In the genomic region with DNA sequence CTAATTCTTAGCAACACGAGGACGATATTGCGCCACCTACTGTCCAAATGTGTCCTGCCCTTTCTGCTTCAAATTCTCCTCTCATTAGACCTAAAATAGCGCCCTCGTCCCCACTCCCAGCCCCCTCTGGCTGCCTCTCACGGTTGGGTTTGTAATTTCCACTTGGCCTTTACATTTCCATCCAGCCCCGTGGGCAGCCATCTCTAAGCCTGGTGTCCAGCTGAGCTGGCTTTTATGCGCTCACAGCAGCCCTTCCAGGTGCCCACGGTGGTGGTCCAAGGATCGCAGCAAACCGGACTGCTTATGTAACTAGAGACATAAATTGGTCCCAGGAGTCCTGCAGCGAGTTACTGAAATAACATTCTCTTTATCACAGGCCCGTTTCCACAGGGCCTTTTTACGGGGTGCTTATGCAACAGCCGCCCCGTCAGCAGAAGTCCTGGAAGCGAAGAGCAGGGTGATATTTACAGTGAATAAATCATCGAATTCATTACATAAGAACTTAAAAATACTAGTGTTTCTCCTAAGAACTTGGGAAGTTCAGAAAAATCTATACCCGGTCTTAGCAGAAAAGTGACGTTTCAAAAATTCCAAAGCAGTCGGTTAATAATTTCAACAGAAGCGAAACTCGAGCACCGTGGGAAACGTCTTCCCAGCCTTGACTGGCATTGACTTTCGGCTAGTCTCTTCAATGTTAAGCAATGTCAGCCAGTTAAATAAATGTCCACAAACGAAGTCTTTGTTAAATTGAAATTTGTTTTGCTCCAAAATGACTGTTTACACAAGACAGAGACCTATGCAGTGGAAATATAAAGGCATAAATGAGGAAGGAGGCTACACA, we compare ENCODE assay signal across 8 mouse cellular contexts. TPM values are rescaled to one million over a fixed set of nuclear protein-coding genes. Genes with fewer than 3 reads are reported as not detected.
DNase-seq lines count a peak whose midpoint lies in the region; ATAC-seq and TF ChIP-seq lines count a peak whose summit lies in the region.

No protein-coding gene starts in this region.

- peak; percentile 89 for DNase-seq in CD4-positive, CD25-positive, alpha-beta regulatory T cell, adult 2 months (ENCODE audit: low read depth, low spot score)
- no peak for DNase-seq in testis, postnatal 14 days (ENCODE audit: low spot score)
- peak; percentile 69 for DNase-seq in kidney, adult 2 months
- peak; percentile 48 to 53 for DNase-seq in lung, adult 18-20 months
- DNase-seq in spleen, adult 2 months (ENCODE audit: low read depth in 1 of 2, low spot score in 2 of 2): peak; percentile 51 to 59

- 38% methylated on average over 27 of the region's 27 CpGs for WGBS in embryonic facial prominence, embryonic 13.5 days
- WGBS in kidney, adult 2 months: 25% methylated on average over 27 of the region's 27 CpGs
- WGBS in spleen, adult 2 months: 56% methylated on average over 27 of the region's 27 CpGs

- H3K36me3 ChIP-seq in testis, adult 2 months (ENCODE audit: control insufficient read depth, insufficient read depth, low read length): no peaks in the 10 kb centered on the region
- H3K36me3 ChIP-seq in embryonic facial prominence, embryonic 13.5 days: no peaks in the 10 kb centered on the region
- H3K36me3 ChIP-seq in kidney, adult 2 months (ENCODE audit: control insufficient read depth, insufficient read depth, low read length): no peaks in the 10 kb centered on the region
- no peaks in the 10 kb centered on the region for H3K36me3 ChIP-seq in spleen, adult 2 months (ENCODE audit: control insufficient read depth, insufficient read depth, low read length)

- 0 out of 2 replicates have a peak, but pooled peaks cover 3% of the 10 kb centered on the region for H3K9me3 ChIP-seq in embryonic facial prominence, embryonic 13.5 days

- H3K9ac ChIP-seq in embryonic facial prominence, embryonic 13.5 days: no peak overlapping the region

- H3K4me3 ChIP-seq in testis, adult 2 months (ENCODE audit: control insufficient read depth, low read depth, low read length): no peak overlapping the region; the same call in 1 of the 2 replicates
- no peak overlapping the region for H3K4me3 ChIP-seq in embryonic facial prominence, embryonic 13.5 days
- H3K4me3 ChIP-seq in kidney, adult 2 months (ENCODE audit: insufficient read depth, low read depth, low read length): peak overlapping the region; percentile 9; the same call in 1 of the 2 replicates
- no peak overlapping the region for H3K4me3 ChIP-seq in spleen, adult 2 months (ENCODE audit: extremely low read depth, insufficient read depth, insufficient read length)

- peak overlapping the region; percentile 38; the same call in 1 of the 2 replicates for H3K4me2 ChIP-seq in embryonic facial prominence, embryonic 13.5 days

- H3K27me3 ChIP-seq in testis, adult 2 months (ENCODE audit: control insufficient read depth, insufficient read depth, low read length): no peaks in the 10 kb centered on the region
- H3K27me3 ChIP-seq in embryonic facial prominence, embryonic 13.5 days: peaks cover 8% of the 10 kb centered on the region
- no peaks in the 10 kb centered on the region for H3K27me3 ChIP-seq in kidney, adult 2 months (replicated peaks; ENCODE audit: control insufficient read depth, insufficient read depth, low read length)
- H3K27me3 ChIP-seq in spleen, adult 2 months (ENCODE audit: control insufficient read depth, insufficient read depth, low read length): no peaks in the 10 kb centered on the region

- peak; percentile 31; the same call in 1 of the 2 replicates for TF ChIP-seq CTCF in testis, adult 2 months (IDR thresholded peaks at IDR 0.05; ENCODE audit: control insufficient read depth, insufficient read depth, insufficient replicate concordance, low read depth, low read length)
- peak; percentile 64 for TF ChIP-seq CTCF in kidney, adult 2 months (conservative IDR thresholded peaks at IDR 0.05; ENCODE audit: insufficient read depth, insufficient read length, low read depth, low read length)
- peak; percentile 47; the same call in 1 of the 2 replicates for TF ChIP-seq CTCF in spleen, adult 2 months (IDR thresholded peaks at IDR 0.05; ENCODE audit: extremely low read depth, insufficient read depth, insufficient read length, insufficient replicate concordance)

- no peak overlapping the region for H3K27ac ChIP-seq in testis, adult 2 months (ENCODE audit: control insufficient read depth, insufficient read depth, low read depth, low read length)
- H3K27ac ChIP-seq in embryonic facial prominence, embryonic 13.5 days: no peak overlapping the region
- H3K27ac ChIP-seq in kidney, adult 2 months (ENCODE audit: insufficient read depth, low read depth, low read length): peak overlapping the region; percentile 43; the same call in 1 of the 2 replicates
- no peak overlapping the region for H3K27ac ChIP-seq in spleen, adult 2 months (ENCODE audit: insufficient read depth, low read length)

- no peak for TF ChIP-seq POLR2A in testis, adult 2 months (IDR thresholded peaks at IDR 0.05; ENCODE audit: control insufficient read depth, low read depth, low read length)
- TF ChIP-seq POLR2A in kidney, adult 2 months (IDR thresholded peaks at IDR 0.05; ENCODE audit: low read depth, low read length): no peak
- TF ChIP-seq POLR2A in spleen, adult 2 months (IDR thresholded peaks at IDR 0.05; ENCODE audit: low read depth, low read length): no peak

- H3K4me1 ChIP-seq in testis, adult 2 months (ENCODE audit: control insufficient read depth, insufficient read depth, low read length): peaks cover 13% of the 10 kb centered on the region
- H3K4me1 ChIP-seq in embryonic facial prominence, embryonic 13.5 days: peaks cover 30% of the 10 kb centered on the region
- H3K4me1 ChIP-seq in kidney, adult 2 months (ENCODE audit: control insufficient read depth, insufficient read depth, low read length): no peaks in the 10 kb centered on the region
- peaks cover 9% of the 10 kb centered on the region for H3K4me1 ChIP-seq in spleen, adult 2 months (ENCODE audit: control insufficient read depth, insufficient read depth, insufficient read length)

- no peak for ATAC-seq in CD4-positive, CD25-positive, alpha-beta regulatory T cell, adult 4 months
- ATAC-seq in embryonic facial prominence, embryonic 13.5 days (ENCODE audit: insufficient number of reproducible peaks, insufficient read depth, low FRiP score, low TSS enrichment, low read depth): no peak

RNA-seq across cellular contexts. Expression of a gene that starts 57.3 kb away (rescaled TPM):
- polyA plus RNA-seq in CD4-positive, CD25-positive, alpha-beta regulatory T cell, adult 4 months (2017; shearing (Covaris generic)): 100 to 1,000 TPM; 116 to 124 TPM
- polyA plus RNA-seq in testis, adult 2 months (2012; rRNA removed): 23.6 and 26.7 TPM in 2 replicates
- polyA plus RNA-seq in embryonic facial prominence, embryonic 13.5 days (2015; fragmentation: Nextera tagmentation; extraction: Ambion mirVana): 161 and 169 TPM in 2 replicates
- 26.9 and 30.1 TPM in 2 replicates for polyA plus RNA-seq in kidney, adult 2 months (2012; rRNA removed)
- polyA plus RNA-seq in spleen, adult 2 months (2012; rRNA removed): 51.9 and 79.8 TPM in 2 replicates
